Mouse (Mus musculus) brain, embryonic 14.5 days (tissue): ENCODE data around the gene Ajm1.

Experiments
- CTCF ChIP-seq: fragments of 200-500 bp; IDR thresholded peaks from 2 replicates; pipeline ENCODE4 v1.5.1; 2012; ENCODE audit warnings: inconsistent platforms, mild to moderate bottlenecking, moderate library complexity, borderline replicate concordance; ENCODE audit not compliant: insufficient read depth, insufficient read length; ENCODE audit errors: extremely low read depth
- POLR2A ChIP-seq: fragments of 200-500 bp; IDR thresholded peaks from 2 replicates; pipeline ENCODE4 v1.6.1; 2012; ENCODE audit warnings: mild to moderate bottlenecking, inconsistent platforms, borderline replicate concordance; ENCODE audit not compliant: poor library complexity, insufficient read depth, insufficient read length, severe bottlenecking; ENCODE audit errors: extremely low read depth

DNA sequence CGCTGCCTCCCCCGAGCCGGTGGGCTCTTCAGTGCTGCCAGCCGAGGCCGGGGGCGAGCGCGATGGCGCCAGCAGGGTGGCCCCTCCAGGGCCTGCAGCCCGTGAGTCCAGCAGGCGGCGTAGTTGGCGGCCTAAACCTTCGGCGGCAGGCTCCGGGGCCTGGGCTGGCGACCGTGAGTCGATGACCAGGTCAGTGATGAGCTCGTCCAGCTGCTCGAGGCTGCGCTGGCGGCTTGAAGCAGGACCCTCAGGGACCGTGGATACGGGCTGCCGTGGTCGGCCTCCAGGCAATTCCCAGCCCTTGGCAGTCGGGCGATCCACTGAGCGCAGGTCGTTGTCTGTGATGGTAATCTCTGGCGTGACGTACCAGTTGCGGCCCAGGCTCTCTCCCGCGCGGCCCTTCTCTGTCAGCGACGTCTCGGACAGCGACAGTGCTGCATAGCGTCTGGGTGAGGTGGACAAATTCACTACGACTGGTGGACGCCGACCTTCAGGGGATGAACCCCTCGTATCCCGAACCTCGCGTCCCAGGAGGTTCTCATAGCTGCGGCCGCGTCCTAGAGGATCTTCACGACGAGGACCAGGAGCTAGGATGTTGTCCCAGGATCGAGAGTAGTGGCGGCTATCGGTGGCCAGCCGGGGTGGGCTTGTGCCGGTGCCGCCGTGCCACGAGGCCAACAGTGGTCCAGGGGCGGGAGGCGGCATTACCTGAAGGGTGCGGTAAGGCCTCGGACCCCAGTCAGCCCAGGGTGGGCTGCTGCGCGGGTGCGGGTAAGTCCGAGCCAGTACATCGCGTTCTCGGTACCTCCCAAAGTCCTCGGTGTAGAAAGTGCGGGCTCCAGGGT, 3.4 kb downstream of the Ajm1 start:
- no peak; the same call in 1 of the 2 replicates for TF ChIP-seq CTCF
- TF ChIP-seq POLR2A, result no peak
